Mouse (Mus musculus): ENCODE data around the gene Ces5a. TPM values are rescaled to one million over a fixed set of nuclear protein-coding genes. Genes with fewer than 3 reads are reported as not detected.

The Ces5a gene
- not detected in 2 replicates for polyA plus RNA-seq (2015; fragmentation: Nextera tagmentation; extraction: Ambion mirVana)

DNA sequence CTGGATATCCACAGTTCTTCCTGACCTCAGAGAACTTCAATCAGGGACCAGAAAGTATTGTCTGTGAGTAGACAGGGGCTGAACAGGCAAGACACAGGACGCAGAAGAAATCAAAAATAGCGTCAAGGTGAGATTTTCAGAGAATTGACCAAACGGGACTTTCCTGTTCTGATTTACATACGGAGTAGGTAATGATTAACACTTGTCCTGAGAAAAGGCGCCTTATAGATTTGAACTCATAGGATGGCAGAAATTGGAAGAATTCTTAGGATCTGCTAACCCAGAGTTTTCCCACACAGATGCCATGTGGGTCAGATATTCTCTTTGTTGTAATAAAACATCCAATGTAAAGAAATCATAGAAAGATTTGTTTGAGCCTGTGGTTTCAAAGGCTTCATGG lies at the start of gene Ces5a:
Ces5a (minus strand) TSS at position 101 of the 400 bp plus-strand sequence.
- WGBS (ENCODE audit: insufficient replicate concordance) = 69% methylated on average over 5 of the region's 5 CpGs
- no peaks in the 10 kb centered on the region for H3K27me3 ChIP-seq
- H3K9ac ChIP-seq = no peak within 1 kb of the TSS
- no peak within 1 kb of the TSS for H3K4me2 ChIP-seq
- no peak within 1 kb of the TSS for H3K4me3 ChIP-seq (replicated peaks)
- H3K9me3 ChIP-seq (replicated peaks) = no peaks in the 10 kb centered on the region
- no peaks in the 10 kb centered on the region for H3K36me3 ChIP-seq (replicated peaks)
- H3K27ac ChIP-seq (replicated peaks) = no peak within 1 kb of the TSS
- no peaks in the 10 kb centered on the region for H3K4me1 ChIP-seq (replicated peaks)
- no peak for ATAC-seq (ENCODE audit: insufficient read depth)

DNA sequence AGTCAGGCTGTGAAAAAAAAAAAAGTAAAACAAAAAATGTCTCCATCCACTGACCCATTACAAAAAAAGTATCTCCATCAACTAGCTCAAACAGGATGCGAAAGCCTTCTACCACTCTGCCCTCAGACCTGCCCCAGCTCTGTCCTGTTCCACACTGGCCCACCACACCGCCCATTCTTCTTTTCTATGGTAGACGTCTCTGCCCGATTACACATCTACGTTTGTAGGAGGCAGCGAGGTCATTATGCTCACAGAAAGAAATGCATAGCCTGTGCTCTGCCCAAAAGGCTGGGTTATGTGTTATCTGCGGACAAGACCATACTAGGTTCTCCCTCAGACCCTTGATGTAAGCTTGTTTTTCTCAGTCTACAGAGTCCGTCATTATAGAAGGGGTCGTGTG lies 37.2 kb upstream of the Ces5a start:
- no peak for ATAC-seq (ENCODE audit: insufficient read depth)
- no peaks in the 10 kb centered on the region for H3K9me3 ChIP-seq (replicated peaks)
- WGBS (ENCODE audit: insufficient replicate concordance) = 64% methylated on average over 9 of the region's 9 CpGs
- H3K27me3 ChIP-seq = no peaks in the 10 kb centered on the region
- H3K4me1 ChIP-seq (replicated peaks) = no peaks in the 10 kb centered on the region
- H3K27ac ChIP-seq (replicated peaks) = no peak overlapping the region
- H3K9ac ChIP-seq = no peak overlapping the region
- H3K36me3 ChIP-seq (replicated peaks) = no peaks in the 10 kb centered on the region
- no peak overlapping the region for H3K4me2 ChIP-seq
- no peak overlapping the region for H3K4me3 ChIP-seq (replicated peaks)

DNA sequence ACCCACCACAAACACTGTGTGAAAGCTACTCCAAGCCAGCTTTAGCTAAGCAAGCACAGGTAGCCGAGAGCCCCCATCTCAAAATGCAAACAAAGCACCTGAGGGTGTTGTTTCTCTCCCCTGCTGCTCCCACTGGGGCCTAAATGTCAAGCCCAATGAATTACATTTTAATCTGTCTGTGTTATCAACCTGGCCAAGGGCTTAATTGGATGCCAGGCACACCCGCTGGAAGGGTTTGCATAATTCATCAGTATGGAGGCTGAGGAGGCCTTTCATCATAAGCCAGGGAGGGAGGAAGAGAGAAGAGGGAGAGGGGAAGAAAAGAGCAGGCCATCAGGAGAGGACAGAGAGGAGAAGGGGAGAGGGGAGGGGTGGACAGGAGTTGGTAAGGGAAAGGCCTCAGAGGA lies 36.5 kb upstream of the Ces5a start:
- H3K4me3 ChIP-seq (replicated peaks) = no peak overlapping the region
- H3K4me1 ChIP-seq (replicated peaks) = no peaks in the 10 kb centered on the region
- no peak overlapping the region for H3K27ac ChIP-seq (replicated peaks)
- no peaks in the 10 kb centered on the region for H3K27me3 ChIP-seq
- WGBS (ENCODE audit: insufficient replicate concordance) = 33% methylated on average over 2 of the region's 2 CpGs
- H3K9me3 ChIP-seq (replicated peaks) = no peaks in the 10 kb centered on the region
- H3K4me2 ChIP-seq = no peak overlapping the region
- H3K9ac ChIP-seq = no peak overlapping the region
- H3K36me3 ChIP-seq (replicated peaks) = no peaks in the 10 kb centered on the region
- ATAC-seq (ENCODE audit: insufficient read depth) = no peak

DNA sequence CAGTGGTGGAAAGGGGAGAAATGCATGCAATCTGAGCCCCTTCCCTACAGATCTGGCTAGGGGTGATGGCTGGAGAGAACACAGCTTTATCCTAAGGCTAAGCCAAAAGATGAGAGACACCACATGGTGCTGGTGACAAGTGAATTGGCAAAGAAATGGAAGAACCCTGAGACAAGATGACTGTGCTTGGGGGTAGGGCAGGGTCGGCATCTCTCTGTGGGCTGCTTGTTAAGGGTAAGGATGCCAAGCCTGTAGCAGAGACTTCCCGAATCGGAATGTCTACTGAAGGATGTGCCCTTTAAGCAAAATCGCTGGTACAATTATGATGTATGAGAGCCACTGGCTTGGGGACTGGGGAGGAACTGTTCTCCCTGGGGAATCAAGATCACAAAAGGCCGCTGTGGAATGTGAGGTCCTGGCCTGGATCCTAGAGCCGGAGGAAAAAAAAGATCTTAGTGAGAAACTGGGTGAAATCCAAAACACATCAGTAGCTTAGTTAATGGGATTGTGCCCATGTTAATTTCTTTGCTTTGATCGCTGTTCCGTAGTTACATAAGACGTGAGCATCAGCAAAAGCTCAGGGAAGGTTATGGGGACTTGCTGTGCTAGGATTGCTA lies 35.8 kb upstream of the Ces5a start:
- H3K36me3 ChIP-seq (replicated peaks) = no peaks in the 10 kb centered on the region
- H3K4me2 ChIP-seq = no peak overlapping the region
- no peaks in the 10 kb centered on the region for H3K27me3 ChIP-seq
- no peak for ATAC-seq (ENCODE audit: insufficient read depth)
- H3K4me1 ChIP-seq (replicated peaks) = no peaks in the 10 kb centered on the region
- 45% methylated on average over 9 of the region's 9 CpGs for WGBS (ENCODE audit: insufficient replicate concordance)
- H3K4me3 ChIP-seq (replicated peaks) = no peak overlapping the region
- H3K9ac ChIP-seq = no peak overlapping the region
- no peak overlapping the region for H3K27ac ChIP-seq (replicated peaks)
- H3K9me3 ChIP-seq (replicated peaks) = no peaks in the 10 kb centered on the region

DNA sequence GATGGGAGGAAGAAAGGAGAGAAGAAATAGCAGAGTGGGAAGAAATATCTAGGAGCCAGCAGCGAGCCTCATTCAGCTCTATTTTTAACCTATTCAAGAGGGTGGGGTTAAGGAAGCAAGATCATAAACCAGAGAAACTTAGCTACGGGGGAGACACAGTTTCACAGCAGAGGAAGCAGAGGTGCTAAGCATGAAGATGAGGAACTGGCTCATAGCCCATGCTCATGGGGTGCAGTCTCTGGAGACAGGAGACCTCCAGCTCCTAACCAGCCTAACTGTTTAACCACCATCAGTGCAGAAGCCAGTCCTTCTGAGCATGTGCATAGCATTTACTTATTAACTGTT lies 34.5 kb upstream of the Ces5a start:
- no peak overlapping the region for H3K4me3 ChIP-seq (replicated peaks)
- 15% methylated on average over 2 of the region's 2 CpGs for WGBS (ENCODE audit: insufficient replicate concordance)
- no peaks in the 10 kb centered on the region for H3K27me3 ChIP-seq
- H3K4me2 ChIP-seq = no peak overlapping the region
- H3K27ac ChIP-seq (replicated peaks) = no peak overlapping the region
- no peaks in the 10 kb centered on the region for H3K36me3 ChIP-seq (replicated peaks)
- no peaks in the 10 kb centered on the region for H3K9me3 ChIP-seq (replicated peaks)
- ATAC-seq (ENCODE audit: insufficient read depth) = no peak
- H3K9ac ChIP-seq = no peak overlapping the region
- H3K4me1 ChIP-seq (replicated peaks) = no peaks in the 10 kb centered on the region

DNA sequence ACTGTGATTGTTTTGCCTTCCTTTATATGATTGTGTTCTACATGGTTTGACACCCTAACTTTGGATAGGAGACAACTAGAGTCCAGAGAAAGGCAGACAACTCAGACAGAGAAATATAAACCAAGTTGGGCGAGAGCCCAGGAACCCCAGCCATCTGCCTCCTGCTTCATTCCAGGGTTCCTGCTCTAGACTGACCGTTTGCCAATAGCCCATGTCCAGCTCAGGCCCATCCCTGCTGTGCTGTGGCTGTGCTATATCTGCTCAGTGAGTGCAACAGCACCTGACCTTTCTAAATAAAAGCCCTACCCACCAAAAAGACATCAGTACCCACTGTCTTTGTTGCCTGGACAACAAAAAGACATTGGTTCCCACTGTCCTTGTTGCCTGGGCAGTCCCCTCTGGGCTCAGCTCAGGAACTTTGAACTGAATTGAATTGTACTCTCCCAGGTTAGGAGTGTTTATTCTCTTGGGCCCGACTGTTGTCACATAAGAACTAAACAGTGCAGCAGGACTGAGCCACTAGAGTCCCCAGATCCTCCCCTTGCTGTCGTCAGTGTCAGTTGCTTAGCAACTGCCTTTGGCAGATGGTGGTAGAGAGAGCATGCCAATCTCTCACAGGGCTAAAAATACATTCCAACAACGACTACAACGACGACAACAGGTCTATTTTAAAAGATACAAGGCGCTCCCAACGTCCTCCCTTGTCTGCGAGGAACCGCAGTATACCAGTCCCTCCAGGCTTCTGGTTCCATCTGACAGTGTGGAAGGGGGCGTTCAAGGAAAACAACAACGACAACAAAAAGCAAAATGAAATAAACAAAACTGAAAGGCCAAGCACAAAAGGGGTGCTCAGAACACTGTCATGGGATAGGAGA lies 33.9 kb upstream of the Ces5a start:
- ATAC-seq (ENCODE audit: insufficient read depth) = no peak
- no peaks in the 10 kb centered on the region for H3K9me3 ChIP-seq (replicated peaks)
- no peaks in the 10 kb centered on the region for H3K4me1 ChIP-seq (replicated peaks)
- H3K27ac ChIP-seq (replicated peaks) = no peak overlapping the region
- no peak overlapping the region for H3K9ac ChIP-seq
- H3K36me3 ChIP-seq (replicated peaks) = no peaks in the 10 kb centered on the region
- H3K4me3 ChIP-seq (replicated peaks) = no peak overlapping the region
- H3K27me3 ChIP-seq = no peaks in the 10 kb centered on the region
- WGBS (ENCODE audit: insufficient replicate concordance) = 32% methylated on average over 13 of the region's 13 CpGs
- no peak overlapping the region for H3K4me2 ChIP-seq

DNA sequence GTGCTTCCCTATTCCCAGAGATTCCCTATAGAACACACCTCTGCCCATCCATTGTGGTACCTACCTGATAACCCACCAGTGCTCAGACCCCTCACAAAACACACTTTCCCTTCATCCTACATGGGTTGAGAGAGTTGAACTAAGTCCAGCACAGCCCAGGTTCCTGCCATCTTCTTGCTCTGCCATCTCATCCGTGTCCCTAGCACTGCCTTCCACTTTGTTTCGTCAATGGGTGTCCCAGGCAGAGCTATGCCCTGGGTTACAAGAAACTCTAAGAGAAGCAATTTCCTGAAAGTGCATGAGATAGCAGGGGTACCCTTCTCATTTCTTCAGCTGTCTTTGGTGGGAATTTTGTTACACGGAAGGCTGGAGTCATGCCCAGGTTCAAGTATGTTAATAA lies 33.0 kb upstream of the Ces5a start:
- Histone ChIP-seq H3K27me3 (no peaks in the 10 kb centered on the region), H3K4me3 (replicated peaks) (no peak overlapping the region), H3K4me2 (no peak overlapping the region), H3K9ac (no peak overlapping the region), H3K4me1 (replicated peaks) (no peaks in the 10 kb centered on the region), H3K27ac (replicated peaks) (no peak overlapping the region), H3K36me3 (replicated peaks) (no peaks in the 10 kb centered on the region), H3K9me3 (replicated peaks) (no peaks in the 10 kb centered on the region)
- 58% methylated on average over 3 of the region's 3 CpGs for WGBS (ENCODE audit: insufficient replicate concordance)
- no peak for ATAC-seq (ENCODE audit: insufficient read depth)

DNA sequence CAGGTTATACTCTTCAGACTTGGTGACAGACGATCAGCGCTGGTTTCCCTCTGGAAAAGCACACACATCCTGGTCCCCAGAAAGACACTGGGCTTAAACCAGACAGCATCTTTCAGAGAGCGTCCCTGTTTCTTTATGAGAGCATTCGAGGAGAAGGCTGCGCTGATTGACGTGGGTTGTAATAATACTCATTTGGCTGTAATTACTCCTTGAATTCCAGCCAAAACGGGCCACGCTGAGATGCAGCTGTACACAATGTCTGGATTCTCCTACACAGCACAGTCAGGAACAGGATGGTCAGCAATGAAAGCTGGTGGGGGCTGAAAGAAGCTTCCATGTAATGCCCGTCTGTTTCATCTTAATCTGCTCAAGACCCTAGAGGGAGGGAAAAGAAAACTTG lies 31.5 kb upstream of the Ces5a start:
- Histone ChIP-seq H3K9ac (no peak overlapping the region), H3K4me3 (replicated peaks) (no peak overlapping the region), H3K27me3 (no peaks in the 10 kb centered on the region), H3K27ac (replicated peaks) (no peak overlapping the region), H3K9me3 (replicated peaks) (no peaks in the 10 kb centered on the region), H3K4me2 (no peak overlapping the region), H3K4me1 (replicated peaks) (no peaks in the 10 kb centered on the region), H3K36me3 (replicated peaks) (no peaks in the 10 kb centered on the region)
- WGBS (ENCODE audit: insufficient replicate concordance) = 75% methylated on average over 9 of the region's 9 CpGs
- ATAC-seq (ENCODE audit: insufficient read depth) = no peak

DNA sequence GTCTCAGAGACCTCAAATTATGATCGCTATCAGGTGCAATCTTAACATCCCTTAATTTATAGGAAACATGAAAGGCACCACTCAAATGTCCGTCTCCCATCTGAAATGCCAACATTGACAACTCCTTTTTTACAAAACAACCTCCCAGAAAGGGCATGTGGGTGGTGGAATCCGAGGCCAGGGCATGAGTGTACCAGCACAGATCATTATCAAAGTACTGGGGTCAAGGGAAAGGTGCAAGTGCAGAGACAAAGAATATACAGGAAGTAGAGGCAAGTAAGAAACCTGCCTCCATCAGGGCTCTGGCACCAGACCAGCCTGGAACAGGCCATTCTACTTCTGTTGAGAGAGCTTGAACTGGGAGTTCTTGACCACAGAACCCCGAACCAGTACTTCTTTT lies 29.0 kb upstream of the Ces5a start:
- Histone ChIP-seq H3K4me1 (replicated peaks) (no peaks in the 10 kb centered on the region), H3K27me3 (no peaks in the 10 kb centered on the region), H3K27ac (replicated peaks) (no peak overlapping the region), H3K4me2 (no peak overlapping the region), H3K9me3 (replicated peaks) (no peaks in the 10 kb centered on the region), H3K36me3 (replicated peaks) (no peaks in the 10 kb centered on the region), H3K9ac (no peak overlapping the region), H3K4me3 (replicated peaks) (no peak overlapping the region)
- WGBS (ENCODE audit: insufficient replicate concordance) = 37% methylated on average over 4 of the region's 4 CpGs
- ATAC-seq (ENCODE audit: insufficient read depth) = no peak

DNA sequence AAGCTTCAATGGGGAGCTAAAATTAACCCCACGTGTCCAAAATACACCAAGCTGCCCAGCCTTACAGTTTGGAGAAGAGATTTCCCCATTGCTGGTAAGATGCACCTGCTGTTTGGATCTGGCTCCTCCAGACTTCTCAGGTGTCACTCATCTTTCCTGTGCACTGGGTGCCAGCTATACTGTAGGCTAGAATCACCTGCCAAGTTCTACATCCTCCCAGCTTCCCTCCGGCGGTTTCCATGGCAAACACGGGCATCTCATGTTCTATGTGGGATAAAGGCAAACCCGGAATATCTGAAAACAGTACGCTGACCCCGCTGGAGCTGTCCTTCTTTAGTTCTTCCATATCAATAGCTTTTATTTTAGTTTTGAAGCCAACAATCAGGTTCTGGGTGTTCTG lies 27.9 kb upstream of the Ces5a start:
- Histone ChIP-seq H3K4me1 (replicated peaks) (no peaks in the 10 kb centered on the region), H3K36me3 (replicated peaks) (no peaks in the 10 kb centered on the region), H3K4me2 (no peak overlapping the region), H3K27ac (replicated peaks) (no peak overlapping the region), H3K9me3 (replicated peaks) (no peaks in the 10 kb centered on the region), H3K27me3 (no peaks in the 10 kb centered on the region), H3K4me3 (replicated peaks) (no peak overlapping the region), H3K9ac (no peak overlapping the region)
- no peak for ATAC-seq (ENCODE audit: insufficient read depth)
- WGBS (ENCODE audit: insufficient replicate concordance) = 66% methylated on average over 7 of the region's 7 CpGs

DNA sequence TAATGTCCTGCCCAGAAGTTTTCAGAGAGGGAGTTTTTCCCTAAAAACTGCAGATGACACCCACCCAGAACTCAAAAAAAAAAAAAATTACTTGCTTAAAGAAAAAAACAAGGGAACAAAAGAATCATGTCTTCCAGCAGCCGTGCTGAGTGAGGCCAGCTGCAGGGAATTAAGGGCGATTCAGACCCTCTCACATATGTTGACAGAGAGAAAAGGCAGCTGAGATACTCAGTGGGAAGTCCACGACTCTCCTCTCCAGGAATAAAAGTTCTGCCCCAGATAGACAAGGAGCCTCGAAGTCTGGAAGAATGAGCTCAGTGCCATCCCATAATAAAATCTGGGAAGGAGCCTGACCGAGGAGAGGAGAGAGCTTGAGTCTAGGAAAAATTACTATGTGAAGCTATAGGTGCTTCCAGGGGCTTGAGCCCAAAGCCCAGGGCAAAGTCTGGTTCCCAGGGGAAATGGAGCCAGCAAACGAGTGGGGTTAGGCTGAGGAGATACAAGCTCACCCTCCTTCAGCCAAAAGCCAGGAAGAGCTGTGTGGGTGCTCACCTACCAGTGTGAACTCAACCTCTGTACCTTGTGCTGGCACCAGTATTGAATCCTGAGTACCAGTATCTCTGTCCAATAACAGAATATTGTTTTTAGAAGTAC lies 27.1 kb upstream of the Ces5a start:
- Histone ChIP-seq H3K4me1 (replicated peaks) (no peaks in the 10 kb centered on the region), H3K27me3 (no peaks in the 10 kb centered on the region), H3K9me3 (replicated peaks) (no peaks in the 10 kb centered on the region), H3K27ac (replicated peaks) (no peak overlapping the region), H3K4me3 (replicated peaks) (no peak overlapping the region), H3K4me2 (no peak overlapping the region), H3K36me3 (replicated peaks) (no peaks in the 10 kb centered on the region), H3K9ac (no peak overlapping the region)
- ATAC-seq (ENCODE audit: insufficient read depth) = no peak
- 28% methylated on average over 6 of the region's 6 CpGs for WGBS (ENCODE audit: insufficient replicate concordance)

All from liver, embryonic 15.5 days (tissue).